Mouse (Mus musculus): ENCODE measurements at regions not wholly inside any gene's neighbourhood (a gene's known extent, or its start where the extent isn't known, plus 50 kb on each side); places are given as distances from the start of the nearest gene placed in this dataset.
A peak's percentile ranks its signal among the peaks of the same experiment; 100 is the strongest.

- ATAC-seq (no peak), DNase-seq (no peak)
- no peak overlapping the region for H3K4me3 ChIP-seq (ENCODE audit: low read depth, low read length)
- H3K4me2 ChIP-seq (ENCODE audit: low read depth): no peak overlapping the region
- no peaks in the 10 kb centered on the region for H3K27me3 ChIP-seq (ENCODE audit: insufficient read depth, low read length)
- no peaks in the 10 kb centered on the region for H3K36me3 ChIP-seq (ENCODE audit: insufficient read depth)
- TF ChIP-seq CTCF (IDR thresholded peaks at IDR 0.05; ENCODE audit: low read depth): no peak
- H3K9ac ChIP-seq: no peak overlapping the region
- WGBS: 32% methylated on average over 4 of the region's 4 CpGs
- no peaks in the 10 kb centered on the region for H3K9me3 ChIP-seq (ENCODE audit: low read length)
- no peak overlapping the region for H3K27ac ChIP-seq (ENCODE audit: low read depth, low read length)
- H3K4me1 ChIP-seq (ENCODE audit: insufficient read depth): no peaks in the 10 kb centered on the region
These were observed 82.4 kb downstream of the Cdc7 start for GRCm38 (mm10) chr5:107046501-107046931.

GRCm38 (mm10) chr5:107048607-107049006 is 84.5 kb downstream of the Cdc7 start:
- ATAC-seq (no peak), DNase-seq (no peak)
- 81% methylated on average over 5 of the region's 5 CpGs for WGBS
- H3K4me1 ChIP-seq (ENCODE audit: insufficient read depth): no peaks in the 10 kb centered on the region
- no peaks in the 10 kb centered on the region for H3K9me3 ChIP-seq (ENCODE audit: low read length)
- H3K36me3 ChIP-seq (ENCODE audit: insufficient read depth): no peaks in the 10 kb centered on the region
- H3K27ac ChIP-seq (ENCODE audit: low read depth, low read length): no peak overlapping the region
- H3K4me3 ChIP-seq (ENCODE audit: low read depth, low read length): no peak overlapping the region
- H3K9ac ChIP-seq: no peak overlapping the region
- no peaks in the 10 kb centered on the region for H3K27me3 ChIP-seq (ENCODE audit: insufficient read depth, low read length)
- no peak for TF ChIP-seq CTCF (IDR thresholded peaks at IDR 0.05; ENCODE audit: low read depth)
- no peak overlapping the region for H3K4me2 ChIP-seq (ENCODE audit: low read depth)

- 86% methylated on average over 3 of the region's 3 CpGs for WGBS
- Histone ChIP-seq H3K27me3 (ENCODE audit: insufficient read depth, low read length) (no peaks in the 10 kb centered on the region), H3K4me1 (ENCODE audit: insufficient read depth) (no peaks in the 10 kb centered on the region), H3K27ac (ENCODE audit: low read depth, low read length) (no peak overlapping the region), H3K9me3 (ENCODE audit: low read length) (no peaks in the 10 kb centered on the region), H3K4me2 (ENCODE audit: low read depth) (no peak overlapping the region), H3K36me3 (ENCODE audit: insufficient read depth) (no peaks in the 10 kb centered on the region), H3K4me3 (ENCODE audit: low read depth, low read length) (no peak overlapping the region), H3K9ac (no peak overlapping the region)
- TF ChIP-seq CTCF (IDR thresholded peaks at IDR 0.05; ENCODE audit: low read depth): no peak
- DNase-seq (no peak), ATAC-seq (no peak)
These were observed 86.0 kb downstream of the Cdc7 start for GRCm38 (mm10) chr5:107050076-107050475.

- ATAC-seq: no peak
- H3K36me3 ChIP-seq (ENCODE audit: insufficient read depth): no peaks in the 10 kb centered on the region
These were observed 87.7 kb downstream of the Cdc7 start for GRCm38 (mm10) chr5:107051868-107052267.

GRCm38 (mm10) chr5:107054900-107055452 is 90.9 kb downstream of the Cdc7 start:
- Histone ChIP-seq H3K9me3 (ENCODE audit: low read length) (no peaks in the 10 kb centered on the region), H3K4me1 (ENCODE audit: insufficient read depth) (no peaks in the 10 kb centered on the region), H3K4me3 (ENCODE audit: low read depth, low read length) (no peak overlapping the region), H3K9ac (no peak overlapping the region), H3K27ac (ENCODE audit: low read depth, low read length) (no peak overlapping the region), H3K4me2 (ENCODE audit: low read depth) (no peak overlapping the region), H3K36me3 (ENCODE audit: insufficient read depth) (no peaks in the 10 kb centered on the region), H3K27me3 (ENCODE audit: insufficient read depth, low read length) (no peaks in the 10 kb centered on the region)
- no peak for TF ChIP-seq CTCF (IDR thresholded peaks at IDR 0.05; ENCODE audit: low read depth)
- ATAC-seq (no peak), DNase-seq (no peak)
- 73% methylated on average over 6 of the region's 6 CpGs for WGBS

More at GRCm38 (mm10) chr5:107051868-107052267, 87.7 kb downstream of the Cdc7 start:
- 84% methylated on average over 10 of the region's 10 CpGs for WGBS
- no peaks in the 10 kb centered on the region for H3K4me1 ChIP-seq (ENCODE audit: insufficient read depth)
- H3K4me2 ChIP-seq (ENCODE audit: low read depth): no peak overlapping the region
- no peaks in the 10 kb centered on the region for H3K27me3 ChIP-seq (ENCODE audit: insufficient read depth, low read length)
- no peak overlapping the region for H3K27ac ChIP-seq (ENCODE audit: low read depth, low read length)
- H3K9ac ChIP-seq: no peak overlapping the region
- H3K9me3 ChIP-seq (ENCODE audit: low read length): no peaks in the 10 kb centered on the region
- no peak for TF ChIP-seq CTCF (IDR thresholded peaks at IDR 0.05; ENCODE audit: low read depth)
- no peak overlapping the region for H3K4me3 ChIP-seq (ENCODE audit: low read depth, low read length)
- DNase-seq: no peak

DNA sequence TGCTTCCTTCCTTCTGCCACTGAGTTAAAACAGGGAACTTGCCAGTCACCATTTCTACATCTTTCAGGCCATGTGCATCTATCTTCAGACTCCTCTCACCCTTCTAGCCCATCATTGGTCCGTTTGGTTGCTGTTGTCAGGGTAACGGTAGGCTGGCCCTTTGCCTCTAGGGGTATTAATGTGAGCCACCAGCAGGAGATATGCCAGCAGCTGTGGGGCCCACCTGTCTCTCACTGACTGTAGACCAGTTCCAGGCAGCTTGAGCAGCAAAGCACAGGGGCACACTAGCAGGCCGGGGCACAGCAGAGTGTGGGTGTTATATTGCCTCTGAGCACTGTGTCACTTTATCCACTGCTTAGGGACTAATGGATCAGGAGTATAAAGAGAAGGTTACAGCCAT is 91.3 kb downstream of the Cdc7 start:
- no peak for TF ChIP-seq CTCF (IDR thresholded peaks at IDR 0.05; ENCODE audit: low read depth)
- DNase-seq: no peak
- H3K4me3 ChIP-seq (ENCODE audit: low read depth, low read length): no peak overlapping the region
- ATAC-seq: peak; percentile 72
- WGBS: 44% methylated on average over 3 of the region's 3 CpGs
- H3K27me3 ChIP-seq (ENCODE audit: insufficient read depth, low read length): no peaks in the 10 kb centered on the region
- no peak overlapping the region for H3K27ac ChIP-seq (ENCODE audit: low read depth, low read length)
- H3K4me1 ChIP-seq (ENCODE audit: insufficient read depth): no peaks in the 10 kb centered on the region
- H3K9ac ChIP-seq: no peak overlapping the region
- no peaks in the 10 kb centered on the region for H3K9me3 ChIP-seq (ENCODE audit: low read length)
- no peaks in the 10 kb centered on the region for H3K36me3 ChIP-seq (ENCODE audit: insufficient read depth)
- no peak overlapping the region for H3K4me2 ChIP-seq (ENCODE audit: low read depth)
